Mouse (Mus musculus): ENCODE measurements around the gene C1qa. TPM values are rescaled to one million over a fixed set of nuclear protein-coding genes. Genes with fewer than 3 reads are reported as not detected.

The C1qa gene
- polyA plus RNA-seq, 1 experiment from 2014 or later = 49.2 TPM

DNA sequence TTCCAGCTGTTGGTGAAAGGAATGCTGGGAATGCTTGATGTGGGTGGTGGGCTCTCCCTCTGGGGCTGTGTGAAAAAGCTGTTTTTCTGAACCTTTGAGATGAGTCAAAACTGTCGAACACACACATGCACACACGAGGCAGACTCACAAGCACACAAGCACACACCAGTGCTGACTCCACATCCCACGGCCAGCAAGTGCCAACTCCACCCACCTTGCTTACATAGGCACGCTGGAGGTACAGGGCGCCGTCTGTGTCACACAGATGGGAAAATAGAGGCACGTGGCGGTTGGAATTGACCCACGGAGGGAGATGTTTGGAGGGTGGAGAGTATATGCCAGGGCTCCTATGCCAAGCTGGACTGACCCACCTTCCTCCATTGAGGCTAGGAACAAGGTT, 13.2 kb upstream of the C1qa start:
- DNase-seq (ENCODE audit: low spot score) (no peak), ATAC-seq (ENCODE audit: low read depth) (no peak)
- Histone ChIP-seq H3K36me3 (ENCODE audit: control insufficient read depth, insufficient read depth, low read length) (no peaks in the 10 kb centered on the region), H3K9me3 (ENCODE audit: control insufficient read depth, low read length) (no peaks in the 10 kb centered on the region), H3K9ac (ENCODE audit: low read depth, low read length) (no peak overlapping the region), H3K27ac (replicated peaks; ENCODE audit: low read depth, low read length) (no peak overlapping the region), H3K4me2 (ENCODE audit: low read depth, low read length) (no peak overlapping the region), H3K4me3 (ENCODE audit: low read depth, low read length) (no peak overlapping the region), H3K27me3 (replicated peaks; ENCODE audit: control insufficient read depth, insufficient read depth, low read length) (peaks cover 39% of the 10 kb centered on the region), H3K4me1 (ENCODE audit: control insufficient read depth, insufficient read depth, low read length) (no peaks in the 10 kb centered on the region)
- WGBS = 46% methylated on average over 9 of the region's 9 CpGs

DNA sequence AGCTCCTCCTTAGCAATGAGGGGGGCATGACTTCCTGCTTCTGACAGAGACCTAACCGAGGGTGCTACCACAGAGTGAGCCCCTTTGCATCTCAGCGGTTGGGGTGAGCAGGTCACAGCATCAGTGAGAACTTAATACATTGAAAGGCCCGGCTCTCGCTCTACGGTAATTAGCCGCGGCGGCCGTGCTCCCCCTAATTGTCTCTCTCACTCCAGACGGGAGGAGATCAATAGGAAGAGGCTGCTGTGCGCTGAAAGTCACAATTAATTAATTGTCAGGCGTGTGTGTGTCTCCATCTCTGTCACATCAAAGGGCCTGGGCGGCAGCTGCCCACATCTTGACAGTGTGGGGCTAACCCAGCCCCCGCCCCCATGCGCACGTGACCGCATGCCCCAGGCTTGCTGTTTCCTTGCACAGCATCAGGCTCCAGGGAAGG, 12.6 kb upstream of the C1qa start:
- Histone ChIP-seq H3K36me3 (ENCODE audit: control insufficient read depth, insufficient read depth, low read length) (no peaks in the 10 kb centered on the region), H3K4me3 (ENCODE audit: low read depth, low read length) (no peak overlapping the region), H3K4me2 (ENCODE audit: low read depth, low read length) (no peak overlapping the region), H3K9me3 (ENCODE audit: control insufficient read depth, low read length) (no peaks in the 10 kb centered on the region), H3K27me3 (replicated peaks; ENCODE audit: control insufficient read depth, insufficient read depth, low read length) (peaks cover 43% of the 10 kb centered on the region), H3K27ac (replicated peaks; ENCODE audit: low read depth, low read length) (no peak overlapping the region), H3K9ac (ENCODE audit: low read depth, low read length) (no peak overlapping the region), H3K4me1 (ENCODE audit: control insufficient read depth, insufficient read depth, low read length) (no peaks in the 10 kb centered on the region)
- ATAC-seq (ENCODE audit: low read depth) (no peak; the same call in 1 of the 2 replicates), DNase-seq (ENCODE audit: low spot score) (peak; percentile 8)
- WGBS = under 1% methylated on average over 14 of the region's 17 CpGs

GRCm38 (mm10) chr4:136907809-136908208, 9.2 kb upstream of the C1qa start:
- no peak overlapping the region for H3K4me2 ChIP-seq (ENCODE audit: low read depth, low read length)
- peaks cover 64% of the 10 kb centered on the region for H3K27me3 ChIP-seq (replicated peaks; ENCODE audit: control insufficient read depth, insufficient read depth, low read length)
- DNase-seq (ENCODE audit: low spot score) (no peak), ATAC-seq (ENCODE audit: low read depth) (no peak)
- H3K36me3 ChIP-seq (ENCODE audit: control insufficient read depth, insufficient read depth, low read length) = no peaks in the 10 kb centered on the region
- H3K4me1 ChIP-seq (ENCODE audit: control insufficient read depth, insufficient read depth, low read length) = no peaks in the 10 kb centered on the region
- no peak overlapping the region for H3K27ac ChIP-seq (replicated peaks; ENCODE audit: low read depth, low read length)
- H3K9ac ChIP-seq (ENCODE audit: low read depth, low read length) = no peak overlapping the region
- H3K4me3 ChIP-seq (ENCODE audit: low read depth, low read length) = no peak overlapping the region
- no peaks in the 10 kb centered on the region for H3K9me3 ChIP-seq (ENCODE audit: control insufficient read depth, low read length)

DNA sequence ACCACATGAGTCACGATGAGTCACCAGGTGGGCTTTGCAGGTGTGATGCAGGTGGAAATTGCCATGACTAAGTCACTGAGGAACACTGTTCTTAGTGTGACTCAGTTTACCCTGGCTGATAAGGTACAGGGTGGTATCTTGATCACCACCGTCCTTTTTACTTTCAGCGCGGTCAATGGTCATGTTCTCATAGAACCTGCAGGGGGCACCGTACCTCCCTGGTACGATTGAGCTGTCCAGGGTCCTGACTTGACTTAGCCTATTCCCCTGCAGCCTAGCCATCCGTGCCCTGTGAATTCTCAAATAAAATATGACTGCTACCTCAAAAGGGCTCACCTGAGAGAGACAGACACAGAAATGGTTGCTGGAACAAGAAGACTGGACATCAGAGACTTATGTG, 8.4 kb upstream of the C1qa start:
- no peaks in the 10 kb centered on the region for H3K9me3 ChIP-seq (ENCODE audit: control insufficient read depth, low read length)
- DNase-seq (ENCODE audit: low spot score) (peak; percentile 88), ATAC-seq (ENCODE audit: low read depth) (no peak)
- no peak overlapping the region for H3K4me3 ChIP-seq (ENCODE audit: low read depth, low read length)
- H3K4me2 ChIP-seq (ENCODE audit: low read depth, low read length) = no peak overlapping the region
- H3K27me3 ChIP-seq (replicated peaks; ENCODE audit: control insufficient read depth, insufficient read depth, low read length) = peaks cover 56% of the 10 kb centered on the region
- 11% methylated on average over 7 of the region's 7 CpGs for WGBS
- no peak overlapping the region for H3K9ac ChIP-seq (ENCODE audit: low read depth, low read length)
- no peaks in the 10 kb centered on the region for H3K36me3 ChIP-seq (ENCODE audit: control insufficient read depth, insufficient read depth, low read length)
- no peaks in the 10 kb centered on the region for H3K4me1 ChIP-seq (ENCODE audit: control insufficient read depth, insufficient read depth, low read length)
- H3K27ac ChIP-seq (replicated peaks; ENCODE audit: low read depth, low read length) = no peak overlapping the region

DNA sequence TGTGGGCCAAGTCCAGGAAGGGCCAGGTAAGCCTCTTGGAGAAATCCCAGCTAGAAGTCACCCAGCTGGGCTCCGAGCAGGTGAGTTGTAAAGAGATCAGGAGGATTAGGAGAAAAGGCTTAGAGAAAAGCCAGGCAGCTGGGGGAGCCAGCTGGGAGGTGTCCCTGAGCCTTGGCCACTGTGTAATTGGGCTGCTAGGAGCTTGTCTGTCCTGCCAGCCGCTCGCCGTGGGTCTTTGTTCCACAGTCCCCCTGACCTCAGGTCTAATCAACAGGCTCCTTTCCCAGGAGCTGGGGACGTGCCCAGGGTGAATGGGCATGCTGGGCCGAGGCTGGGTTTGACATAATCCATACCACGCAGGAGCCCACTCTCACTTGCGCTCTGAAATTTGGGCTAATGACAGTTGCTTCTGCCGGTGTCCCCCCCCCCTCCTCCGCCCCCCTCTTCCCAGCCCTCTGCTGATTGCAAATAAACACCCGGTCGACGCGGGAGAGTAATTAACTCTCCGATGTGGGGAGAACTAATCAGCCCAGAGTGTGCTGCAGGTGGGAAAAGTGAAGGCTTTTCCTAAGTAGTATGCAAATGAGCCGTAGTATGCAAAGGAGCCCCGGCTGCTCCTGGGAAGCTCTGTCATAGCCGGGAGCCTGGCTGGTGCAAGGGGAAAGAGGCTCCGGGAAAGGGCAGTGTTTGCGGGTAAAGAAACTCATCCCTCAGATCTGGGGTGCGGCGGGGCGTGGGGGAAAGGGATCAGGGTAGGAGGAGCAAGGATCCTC, 6.3 kb upstream of the C1qa start:
- ATAC-seq (ENCODE audit: low read depth) = peak; percentile 18; the same call in 1 of the 2 replicates
- no peaks in the 10 kb centered on the region for H3K4me1 ChIP-seq (ENCODE audit: control insufficient read depth, insufficient read depth, low read length)
- no peak overlapping the region for H3K4me2 ChIP-seq (ENCODE audit: low read depth, low read length)
- H3K27ac ChIP-seq (replicated peaks; ENCODE audit: low read depth, low read length) = no peak overlapping the region
- no peak for DNase-seq (ENCODE audit: low spot score)
- H3K9ac ChIP-seq (ENCODE audit: low read depth, low read length) = no peak overlapping the region
- H3K4me3 ChIP-seq (ENCODE audit: low read depth, low read length) = no peak overlapping the region
- H3K9me3 ChIP-seq (ENCODE audit: control insufficient read depth, low read length) = no peaks in the 10 kb centered on the region
- WGBS = 2% methylated on average over 18 of the region's 23 CpGs
- H3K36me3 ChIP-seq (ENCODE audit: control insufficient read depth, insufficient read depth, low read length) = no peaks in the 10 kb centered on the region
- H3K27me3 ChIP-seq (replicated peaks; ENCODE audit: control insufficient read depth, insufficient read depth, low read length) = peaks cover 37% of the 10 kb centered on the region

DNA sequence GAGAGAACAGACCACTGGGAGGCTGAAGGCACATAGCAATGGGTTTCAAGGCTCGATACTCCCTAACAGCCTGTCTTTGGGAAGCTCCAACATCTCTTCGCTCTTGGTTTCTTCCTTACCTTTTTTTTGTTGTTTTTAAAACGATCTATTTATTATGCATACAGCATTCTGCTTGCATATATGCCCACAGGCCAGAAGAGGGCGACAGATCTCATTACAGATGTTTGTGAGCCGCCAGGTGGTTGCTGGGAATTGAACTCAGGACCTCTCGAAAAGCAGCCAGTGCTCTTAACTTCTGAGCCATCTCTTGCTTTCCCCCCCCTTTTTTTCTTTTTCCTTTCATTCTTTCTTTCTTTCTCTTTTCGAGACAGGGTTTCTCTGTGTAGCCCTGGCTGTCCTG, 551 bp upstream of the C1qa start:
- H3K4me2 ChIP-seq (ENCODE audit: low read depth, low read length) = no peak overlapping the region
- WGBS = 65% methylated on average over 7 of the region's 7 CpGs
- no peaks in the 10 kb centered on the region for H3K9me3 ChIP-seq (ENCODE audit: control insufficient read depth, low read length)
- H3K36me3 ChIP-seq (ENCODE audit: control insufficient read depth, insufficient read depth, low read length) = no peaks in the 10 kb centered on the region
- H3K9ac ChIP-seq (ENCODE audit: low read depth, low read length) = no peak overlapping the region
- H3K4me1 ChIP-seq (ENCODE audit: control insufficient read depth, insufficient read depth, low read length) = no peaks in the 10 kb centered on the region
- H3K27ac ChIP-seq (replicated peaks; ENCODE audit: low read depth, low read length) = no peak overlapping the region
- no peak overlapping the region for H3K4me3 ChIP-seq (ENCODE audit: low read depth, low read length)
- H3K27me3 ChIP-seq (replicated peaks; ENCODE audit: control insufficient read depth, insufficient read depth, low read length) = peaks cover 33% of the 10 kb centered on the region
- DNase-seq (ENCODE audit: low spot score) (no peak), ATAC-seq (ENCODE audit: low read depth) (no peak)

- H3K27me3 ChIP-seq (replicated peaks; ENCODE audit: control insufficient read depth, insufficient read depth, low read length) = peaks cover 31% of the 10 kb centered on the region
- no peak overlapping the region for H3K27ac ChIP-seq (replicated peaks; ENCODE audit: low read depth, low read length)
- H3K9me3 ChIP-seq (ENCODE audit: control insufficient read depth, low read length) = no peaks in the 10 kb centered on the region
- H3K4me2 ChIP-seq (ENCODE audit: low read depth, low read length) = no peak overlapping the region
- ATAC-seq (ENCODE audit: low read depth) = no peak
- no peak overlapping the region for H3K9ac ChIP-seq (ENCODE audit: low read depth, low read length)
- H3K4me1 ChIP-seq (ENCODE audit: control insufficient read depth, insufficient read depth, low read length) = no peaks in the 10 kb centered on the region
- no peaks in the 10 kb centered on the region for H3K36me3 ChIP-seq (ENCODE audit: control insufficient read depth, insufficient read depth, low read length)
- no peak overlapping the region for H3K4me3 ChIP-seq (ENCODE audit: low read depth, low read length)
- WGBS = 60% methylated on average over 9 of the region's 9 CpGs
- DNase-seq (ENCODE audit: low spot score) = no peak
Observed at GRCm38 (mm10) chr4:136898084-136898598, 462 bp downstream of the C1qa start.

DNA sequence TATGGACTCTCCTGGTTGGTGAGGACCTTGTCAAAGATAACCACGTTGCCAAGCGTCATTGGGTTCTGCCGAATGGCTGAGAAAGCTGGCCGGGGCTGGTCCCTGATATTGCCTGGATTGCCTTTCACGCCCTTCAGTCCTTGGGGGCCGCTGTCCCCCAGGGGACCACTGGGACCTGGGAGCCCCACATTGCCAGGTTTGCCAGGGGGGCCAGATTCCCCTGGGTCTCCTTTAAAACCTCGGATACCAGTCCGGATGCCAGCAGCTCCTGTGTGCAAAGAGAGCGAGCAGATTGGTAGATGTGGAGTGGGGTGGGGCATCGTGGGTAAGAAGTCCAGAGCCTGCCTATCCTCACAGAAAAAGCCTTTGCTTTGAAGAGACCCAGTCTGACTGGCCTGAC, 2.1 kb downstream of the C1qa start:
- H3K27ac ChIP-seq (replicated peaks; ENCODE audit: low read depth, low read length) = no peak overlapping the region

GRCm38 (mm10) chr4:136895861-136896260, 2.7 kb downstream of the C1qa start:
- H3K4me1 ChIP-seq (ENCODE audit: control insufficient read depth, insufficient read depth, low read length) = no peaks in the 10 kb centered on the region
- no peak overlapping the region for H3K4me3 ChIP-seq (ENCODE audit: low read depth, low read length)
- H3K36me3 ChIP-seq (ENCODE audit: control insufficient read depth, insufficient read depth, low read length) = no peaks in the 10 kb centered on the region
- H3K9me3 ChIP-seq (ENCODE audit: control insufficient read depth, low read length) = no peaks in the 10 kb centered on the region
- no peak overlapping the region for H3K27ac ChIP-seq (replicated peaks; ENCODE audit: low read depth, low read length)
- ATAC-seq (ENCODE audit: low read depth) (no peak), DNase-seq (ENCODE audit: low spot score) (no peak)
- peaks cover 31% of the 10 kb centered on the region for H3K27me3 ChIP-seq (replicated peaks; ENCODE audit: control insufficient read depth, insufficient read depth, low read length)
- 0 out of 2 replicates have a peak overlapping the region, but pooled peaks have one; percentile 15 for H3K4me2 ChIP-seq (ENCODE audit: low read depth, low read length)
- H3K9ac ChIP-seq (ENCODE audit: low read depth, low read length) = no peak overlapping the region
- WGBS = 4% methylated on average over 14 of the region's 15 CpGs

More for the DNA sequence above, 2.1 kb downstream of the C1qa start:
- Histone ChIP-seq H3K4me1 (ENCODE audit: control insufficient read depth, insufficient read depth, low read length) (no peaks in the 10 kb centered on the region), H3K27me3 (replicated peaks; ENCODE audit: control insufficient read depth, insufficient read depth, low read length) (peaks cover 31% of the 10 kb centered on the region), H3K36me3 (ENCODE audit: control insufficient read depth, insufficient read depth, low read length) (no peaks in the 10 kb centered on the region), H3K9me3 (ENCODE audit: control insufficient read depth, low read length) (no peaks in the 10 kb centered on the region), H3K4me3 (ENCODE audit: low read depth, low read length) (no peak overlapping the region), H3K4me2 (ENCODE audit: low read depth, low read length) (no peak overlapping the region), H3K9ac (ENCODE audit: low read depth, low read length) (no peak overlapping the region)
- WGBS = 29% methylated on average over 10 of the region's 10 CpGs
- DNase-seq (ENCODE audit: low spot score) (no peak), ATAC-seq (ENCODE audit: low read depth) (no peak)
